Mouse (Mus musculus) hindbrain, embryonic 12.5 days (tissue): Measurements from ENCODE around the gene Gm13693. TPM values are rescaled to one million over a fixed set of nuclear protein-coding genes. Genes with fewer than 3 reads are reported as not detected.
"Not testable (repeated sequence)": the region's sequence is repeated elsewhere in the genome, so short reads cannot be mapped to it uniquely, and the experiment has no call there.

ENCODE experiments used
- ATAC-seq: fragments of 200-750 bp; cut with Nextera tagmentation; 2 replicates; pipeline ENCODE4 v1.8.0; 2017; ENCODE audit warnings: moderate TSS enrichment; ENCODE audit not compliant: low FRiP score
- H3K27ac ChIP-seq: fragments of 300-500 bp; sonication (generic); 2 replicates; pipeline ENCODE4 v1.5.1; 2016; ENCODE audit warnings: mild to moderate bottlenecking
- H3K27me3 ChIP-seq: fragments of 300-500 bp; sonication (generic); 2 replicates; pipeline ENCODE4 v1.6.1; 2016; ENCODE audit warnings: mild to moderate bottlenecking
- H3K36me3 ChIP-seq: fragments of 300-500 bp; sonication (generic); 2 replicates; pipeline ENCODE4 v1.6.1; 2016; ENCODE audit warnings: mild to moderate bottlenecking
- H3K4me1 ChIP-seq: fragments of 300-500 bp; sonication (generic); 2 replicates; pipeline ENCODE4 v1.6.1; 2016
- H3K4me2 ChIP-seq: fragments of 300-500 bp; sonication (generic); replicated peaks from 2 replicates; pipeline ENCODE4 v1.6.1; 2016; ENCODE audit warnings: mild to moderate bottlenecking
- H3K4me3 ChIP-seq: fragments of 300-500 bp; sonication (generic); 2 replicates; pipeline ENCODE4 v1.5.1; 2016; ENCODE audit warnings: mild to moderate bottlenecking
- H3K9ac ChIP-seq: fragments of 300-500 bp; sonication (generic); 2 replicates; pipeline ENCODE4 v1.6.1; 2016; ENCODE audit warnings: mild to moderate bottlenecking, moderate library complexity
- H3K9me3 ChIP-seq: fragments of 300-500 bp; sonication (generic); replicated peaks from 2 replicates; pipeline ENCODE4 v1.6.1; 2016; ENCODE audit warnings: mild to moderate bottlenecking
- WGBS: fragments of 180-500 bp; shearing (Covaris S2); methylation state at CpG from one replicate; pipeline ENCODE4 v1.1.7; 2016; 5-methylcytosine and 5-hydroxymethylcytosine counted together
- polyA plus RNA-seq: library from polyadenylated mRNA; unstranded; fragments of >200 nt; fragmentation: Nextera tagmentation; extraction: Ambion mirVana; gene quantifications from 2 replicates; pipeline ENCODE4 v1.2.1, GENCODE M21; 2016

The Gm13693 gene
- polyA plus RNA-seq, 1 experiment from 2014 or later: not detected

DNA sequence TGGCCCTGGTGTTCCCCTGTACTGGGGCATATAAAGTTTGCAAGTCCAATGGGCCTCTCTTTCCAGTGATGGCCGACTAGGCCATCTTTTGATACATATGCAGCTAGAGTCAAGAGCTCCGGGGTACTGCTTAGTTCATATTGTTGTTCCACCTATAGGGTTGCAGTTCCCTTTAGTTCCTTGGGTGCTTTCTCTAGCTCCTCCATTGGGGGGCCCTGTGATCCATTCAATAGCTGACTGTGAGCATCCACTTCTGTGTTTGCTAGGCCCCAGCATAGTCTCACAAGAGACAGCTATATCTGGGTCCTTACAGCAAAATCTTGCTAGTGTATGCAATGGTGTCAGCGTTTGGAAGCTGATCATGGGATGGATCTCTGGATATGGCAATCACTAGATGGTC lies 33.2 kb downstream of the Gm13693 start:
- not testable (repeated sequence) for H3K9me3 ChIP-seq, H3K9ac ChIP-seq, H3K4me3 ChIP-seq, H3K4me2 ChIP-seq, H3K27ac ChIP-seq, ATAC-seq, H3K27me3 ChIP-seq, H3K36me3 ChIP-seq, H3K4me1 ChIP-seq
- WGBS: 100% methylated on average over 1 of the region's 3 CpGs

DNA sequence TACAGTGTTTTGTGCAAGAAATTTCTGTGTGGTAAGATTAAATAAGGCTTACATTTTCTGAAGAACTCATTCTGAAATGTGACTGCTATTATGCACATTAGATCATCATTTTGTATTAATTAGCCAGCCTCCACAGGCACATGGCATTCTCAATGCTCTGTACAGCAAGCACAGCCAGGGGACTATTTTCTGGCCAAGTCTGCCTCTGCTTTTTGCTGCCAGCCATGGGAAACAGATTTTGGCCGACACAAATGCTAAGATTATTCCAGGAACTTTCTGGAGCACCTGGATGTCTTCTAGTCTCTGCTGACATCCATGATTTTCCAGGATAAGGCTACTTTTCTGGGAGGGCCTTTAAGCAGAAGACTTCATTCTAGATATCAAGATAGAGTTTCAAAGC lies 47.6 kb downstream of the Gm13693 start:
- no peaks in the 10 kb centered on the region for H3K27me3 ChIP-seq
- H3K36me3 ChIP-seq: no peaks in the 10 kb centered on the region
- H3K27ac ChIP-seq: no peak overlapping the region
- 77% methylated on average over 1 of the region's 1 CpGs for WGBS
- no peak overlapping the region for H3K9ac ChIP-seq
- no peak for ATAC-seq
- no peaks in the 10 kb centered on the region for H3K9me3 ChIP-seq
- no peak overlapping the region for H3K4me2 ChIP-seq
- no peak overlapping the region for H3K4me3 ChIP-seq
- no peaks in the 10 kb centered on the region for H3K4me1 ChIP-seq

- H3K9ac ChIP-seq: no peak overlapping the region
- no peak for ATAC-seq
- no peak overlapping the region for H3K4me3 ChIP-seq
- 72% methylated on average over 3 of the region's 3 CpGs for WGBS
- no peaks in the 10 kb centered on the region for H3K4me1 ChIP-seq
- H3K4me2 ChIP-seq: no peak overlapping the region
- no peak overlapping the region for H3K27ac ChIP-seq
- H3K36me3 ChIP-seq: no peaks in the 10 kb centered on the region
- no peaks in the 10 kb centered on the region for H3K27me3 ChIP-seq
- H3K9me3 ChIP-seq: no peaks in the 10 kb centered on the region
These were observed 48.5 kb downstream of the Gm13693 start for GRCm38 (mm10) chr2:84009818-84010217.

Other genes starting within 250 kb of the Gm13693 start
- gene Itgav, start 237.1 kb upstream of the Gm13693 start, polyA plus RNA-seq: 55.4 and 59.7 TPM in 2 replicates
- 53.2 and 55.9 TPM in 2 replicates for gene Fam171b, start 148.9 kb upstream of the Gm13693 start, polyA plus RNA-seq
- not detected in 2 replicates for gene Zswim2, start 20.3 kb upstream of the Gm13693 start, polyA plus RNA-seq
- gene Gm13698, start 5.8 kb upstream of the Gm13693 start, polyA plus RNA-seq: not detected in 2 replicates
- gene Gm13695, start 5.8 kb downstream of the Gm13693 start, polyA plus RNA-seq: not detected in 2 replicates
- gene Gm13696, start 11.6 kb downstream of the Gm13693 start, polyA plus RNA-seq: not detected in 2 replicates
- gene Gm13694, start 17.4 kb downstream of the Gm13693 start, polyA plus RNA-seq: not detected in 2 replicates
- not detected in 2 replicates for gene Gm13697, start 23.2 kb downstream of the Gm13693 start, polyA plus RNA-seq
- not detected in 2 replicates for gene Gm13691, start 29.1 kb downstream of the Gm13693 start, polyA plus RNA-seq